Mouse (Mus musculus) CD4-positive helper T cell, adult 2 months (primary cell): ENCODE data around the gene Prom1.
"Not testable (repeated sequence)": the region's sequence is repeated elsewhere in the genome, so short reads cannot be mapped to it uniquely, and the experiment has no call there.

Source experiments
- DNase-seq: peaks from one replicate; pipeline ENCODE4 v3.0.0-alpha.2; 2012; ENCODE audit warnings: low read depth, missing footprints, low spot score

Prom1 gene

GRCm38 (mm10) chr5:44101231-44102110, at the start of gene Prom1:
TSS of gene Prom1 (minus strand) at chr5:44102032.
- no peak for DNase-seq

GRCm38 (mm10) chr5:44147732-44148131, 45.9 kb upstream of the Prom1 start:
- DNase-seq, result no peak

- no peak for DNase-seq
Measured at GRCm38 (mm10) chr5:44146437-44147332, 44.9 kb upstream of the Prom1 start.

- no peak for DNase-seq
Measured at GRCm38 (mm10) chr5:44143467-44144235, 41.8 kb upstream of the Prom1 start.

GRCm38 (mm10) chr5:44127487-44127886, 25.7 kb upstream of the Prom1 start:
- DNase-seq, result no peak

GRCm38 (mm10) chr5:44126574-44126973, 24.7 kb upstream of the Prom1 start:
- DNase-seq, result not testable (repeated sequence)

- DNase-seq, result no peak
Measured at GRCm38 (mm10) chr5:44121390-44121789, 19.6 kb upstream of the Prom1 start.

GRCm38 (mm10) chr5:44113138-44113537, 11.3 kb upstream of the Prom1 start:
- DNase-seq, result no peak

- DNase-seq, result no peak
Measured at GRCm38 (mm10) chr5:44109121-44109520, 7.3 kb upstream of the Prom1 start.

GRCm38 (mm10) chr5:44108125-44108524, 6.3 kb upstream of the Prom1 start:
- DNase-seq, result no peak

- no peak for DNase-seq
Measured at GRCm38 (mm10) chr5:44105192-44105591, 3.4 kb upstream of the Prom1 start.

- no peak for DNase-seq
Measured at GRCm38 (mm10) chr5:44104686-44105085, 2.9 kb upstream of the Prom1 start.

- DNase-seq, result no peak
Measured at GRCm38 (mm10) chr5:44104120-44104519, 2.3 kb upstream of the Prom1 start.

- DNase-seq, result no peak
Measured at GRCm38 (mm10) chr5:44103121-44103520, 1.3 kb upstream of the Prom1 start.

- no peak for DNase-seq
Measured at GRCm38 (mm10) chr5:44100544-44101230, 1.1 kb downstream of the Prom1 start.

- DNase-seq, result no peak
Measured at GRCm38 (mm10) chr5:44100187-44100543, 1.7 kb downstream of the Prom1 start.

GRCm38 (mm10) chr5:44096996-44097395, 4.8 kb downstream of the Prom1 start:
- no peak for DNase-seq

GRCm38 (mm10) chr5:44096106-44096505, 5.7 kb downstream of the Prom1 start:
- DNase-seq, result no peak

- DNase-seq, result no peak
Measured at GRCm38 (mm10) chr5:44095697-44096096, 6.1 kb downstream of the Prom1 start.

GRCm38 (mm10) chr5:44087034-44087433, 14.8 kb downstream of the Prom1 start:
- DNase-seq, result no peak

GRCm38 (mm10) chr5:44085871-44086270, 16.0 kb downstream of the Prom1 start:
- no peak for DNase-seq
